Comparison of ENCODE assay signal across 8 mouse cellular contexts in genomic region chr7:51862842-51863241, GRCm38 (mm10). TPM values are rescaled to one million over a fixed set of nuclear protein-coding genes. Genes with fewer than 3 reads are reported as not detected.
DNase-seq lines count a peak whose midpoint lies in the region; ATAC-seq and TF ChIP-seq lines count a peak whose summit lies in the region.

No protein-coding gene starts in this region.

- TF ChIP-seq RAD21 in MEL (IDR thresholded peaks at IDR 0.05; ENCODE audit: low read depth, low read length), result no peak

- no peak for DNase-seq in heart, postnatal 25 days (ENCODE audit: low spot score)
- peak; percentile 40 for DNase-seq in MEL (ENCODE audit: low read depth, low spot score)
- no peak for DNase-seq in left cerebral cortex, postnatal 25 days (ENCODE audit: low spot score in 2 of 2)
- DNase-seq in right cerebral cortex, postnatal 25 days, result no peak

- peaks cover 23% of the 10 kb centered on the region for H3K36me3 ChIP-seq in heart, embryonic 14.5 days (ENCODE audit: control insufficient read depth, insufficient read depth, low read length)
- H3K36me3 ChIP-seq in MEL (ENCODE audit: control insufficient read depth in 1 of 2, insufficient read depth in 2 of 2, low read length in 2 of 2), result peaks cover 6 to 37% of the 10 kb centered on the region in 2 experiments; a peak in 3 of 4 replicates
- peaks cover 4% of the 10 kb centered on the region; the same call in 1 of the 2 replicates for H3K36me3 ChIP-seq in hindbrain, embryonic 12.5 days
- no peaks in the 10 kb centered on the region; the same call in 1 of the 2 replicates for H3K36me3 ChIP-seq in midbrain, embryonic 12.5 days

- TF ChIP-seq EP300 in MEL (IDR thresholded peaks at IDR 0.05; ENCODE audit: low read depth in 1 of 2, low read length in 2 of 2), result no peak

- 68% methylated on average over 3 of the region's 3 CpGs for WGBS in heart, embryonic 14.5 days
- whole genome bisulfite sequencing in hindbrain, embryonic 12.5 days, result 81% methylated on average over 3 of the region's 3 CpGs
- WGBS in midbrain, embryonic 12.5 days, result 70% methylated on average over 3 of the region's 3 CpGs

- no peak for TF ChIP-seq CTCF in MEL (IDR thresholded peaks at IDR 0.05 in 2 of 3, conservative IDR thresholded peaks at IDR 0.05 in 1 of 3; ENCODE audit: control insufficient read depth in 1 of 3, insufficient read depth in 1 of 3, low read depth in 2 of 3, low read length in 3 of 3, poor library complexity in 1 of 3, severe bottlenecking in 1 of 3)

- TF ChIP-seq POLR2A in MEL (IDR thresholded peaks at IDR 0.05; ENCODE audit: control insufficient read depth in 1 of 2, insufficient read depth in 1 of 2, low read depth in 1 of 2, low read length in 2 of 2, poor library complexity in 1 of 2), result no peak

- peak overlapping the region in 1 of 2 experiments; percentile 63; a peak in 3 of 4 replicates for H3K4me3 ChIP-seq in heart, embryonic 14.5 days (ENCODE audit: control insufficient read depth in 1 of 2, insufficient read depth in 1 of 2, low read depth in 1 of 2, low read length in 2 of 2)
- H3K4me3 ChIP-seq in MEL (ENCODE audit: control insufficient read depth in 1 of 2, insufficient read depth in 1 of 2, low read depth in 2 of 2, low read length in 2 of 2), result peak overlapping the region; percentile 83 to 94
- peak overlapping the region; percentile 56 for H3K4me3 ChIP-seq in hindbrain, embryonic 12.5 days
- H3K4me3 ChIP-seq in midbrain, embryonic 12.5 days, result peak overlapping the region; percentile 76

- peaks cover 5 to 12% of the 10 kb centered on the region in 2 experiments for H3K4me1 ChIP-seq in heart, embryonic 14.5 days (ENCODE audit: control insufficient read depth in 2 of 2, insufficient read depth in 2 of 2, low read length in 2 of 2)
- H3K4me1 ChIP-seq in MEL (ENCODE audit: control insufficient read depth in 1 of 2, insufficient read depth in 2 of 2, low read length in 2 of 2), result peaks cover 5 to 18% of the 10 kb centered on the region in 2 experiments; a peak in 3 of 4 replicates
- H3K4me1 ChIP-seq in hindbrain, embryonic 12.5 days, result peaks cover 23% of the 10 kb centered on the region
- peaks cover 25% of the 10 kb centered on the region for H3K4me1 ChIP-seq in midbrain, embryonic 12.5 days

- no peak for ATAC-seq in heart, embryonic 14.5 days (ENCODE audit: insufficient number of reproducible peaks, insufficient read depth, low FRiP score, low read depth)
- no peak for ATAC-seq in hindbrain, embryonic 12.5 days (ENCODE audit: low FRiP score)
- ATAC-seq in midbrain, embryonic 12.5 days (ENCODE audit: low FRiP score, low read depth), result no peak
- ATAC-seq in monocyte, adult 5-6 weeks (replicated peaks; ENCODE audit: insufficient number of reproducible peaks, low FRiP score, low TSS enrichment, poor library complexity, severe bottlenecking), result no peak

- no peak overlapping the region for H3K27ac ChIP-seq in heart, embryonic 14.5 days (replicated peaks in 1 of 2; ENCODE audit: control insufficient read depth in 1 of 2, insufficient read depth in 1 of 2, low read depth in 2 of 2, low read length in 2 of 2)
- peak overlapping the region; percentile 96 for H3K27ac ChIP-seq in MEL (ENCODE audit: control insufficient read depth, low read depth, low read length)
- H3K27ac ChIP-seq in hindbrain, embryonic 12.5 days, result no peak overlapping the region
- no peak overlapping the region for H3K27ac ChIP-seq in midbrain, embryonic 12.5 days (replicated peaks)

- no peaks in the 10 kb centered on the region for H3K9me3 ChIP-seq in heart, embryonic 14.5 days (ENCODE audit: control insufficient read depth, low read length)
- no peaks in the 10 kb centered on the region for H3K9me3 ChIP-seq in MEL (replicated peaks; ENCODE audit: insufficient read depth, low read length)
- H3K9me3 ChIP-seq in hindbrain, embryonic 12.5 days (replicated peaks), result no peaks in the 10 kb centered on the region
- no peaks in the 10 kb centered on the region for H3K9me3 ChIP-seq in midbrain, embryonic 12.5 days

- peaks cover 33% of the 10 kb centered on the region for H3K79me2 ChIP-seq in MEL (ENCODE audit: control insufficient read depth, insufficient read depth, low read length, poor library complexity)

- peak overlapping the region; percentile 72 for H3K4me2 ChIP-seq in heart, embryonic 14.5 days (ENCODE audit: low read length)
- H3K4me2 ChIP-seq in hindbrain, embryonic 12.5 days (replicated peaks), result peak overlapping the region; percentile 78
- peak overlapping the region; percentile 79 for H3K4me2 ChIP-seq in midbrain, embryonic 12.5 days (replicated peaks)

- intact Hi-C loops in heart, postnatal 25 days (cut with DNase I), result loop anchor here (10.0 kb wide), 1 partner anchor 112 kb away; no protein-coding TSS in a partner anchor
- intact Hi-C loops in left cerebral cortex, postnatal 25 days (cut with DNase I), result no loop called here

- no peaks in the 10 kb centered on the region for H3K27me3 ChIP-seq in heart, embryonic 14.5 days (ENCODE audit: control insufficient read depth, insufficient read depth, low read length)
- no peaks in the 10 kb centered on the region for H3K27me3 ChIP-seq in MEL (ENCODE audit: control insufficient read depth in 1 of 2, insufficient read depth in 2 of 2, low read length in 2 of 2)
- H3K27me3 ChIP-seq in hindbrain, embryonic 12.5 days, result no peaks in the 10 kb centered on the region
- H3K27me3 ChIP-seq in midbrain, embryonic 12.5 days, result no peaks in the 10 kb centered on the region

- H3K9ac ChIP-seq in heart, embryonic 14.5 days (ENCODE audit: low read length), result peak overlapping the region; percentile 89
- peak overlapping the region; percentile 98 for H3K9ac ChIP-seq in MEL (ENCODE audit: control insufficient read depth, low read depth, low read length, poor library complexity, severe bottlenecking)
- H3K9ac ChIP-seq in hindbrain, embryonic 12.5 days, result no peak overlapping the region; the same call in 1 of the 2 replicates
- H3K9ac ChIP-seq in midbrain, embryonic 12.5 days (replicated peaks), result peak overlapping the region; percentile 80; the same call in 1 of the 2 replicates

TF ChIP-seq in MEL, 35 proteins besides CTCF, POLR2A, EP300 and RAD21:
- peak; percentile 59; the same call in 1 of the 2 replicates for TF ChIP-seq BHLHE40 (IDR thresholded peaks at IDR 0.05; ENCODE audit: borderline replicate concordance, low read depth, low read length)
- no peak for TF ChIP-seq TAL1 (IDR thresholded peaks at IDR 0.05; ENCODE audit: low read length)
- peak; percentile 86 for TF ChIP-seq USF1 (IDR thresholded peaks at IDR 0.05; ENCODE audit: low read depth, low read length)
- TF ChIP-seq USF2 (IDR thresholded peaks at IDR 0.05; ENCODE audit: borderline replicate concordance in 1 of 2, insufficient read depth in 1 of 2, low read depth in 1 of 2, low read length in 2 of 2), result peak in 1 of 2 experiments; percentile 54; a peak in 1 of 4 replicates
- 0 out of 2 replicates have a peak, but pooled peaks have one; percentile 23 for TF ChIP-seq MAX (IDR thresholded peaks at IDR 0.05; ENCODE audit: low read length)

RNA-seq across cellular contexts. Expression of gene Fancf, which starts 0.8 kb away (rescaled TPM):
- polyA plus RNA-seq in heart, embryonic 14.5 days (2014; fragmentation: Nextera tagmentation; extraction: Ambion mirVana), result 7.6 and 9.3 TPM in 2 replicates
- 1 to 10 TPM; 2.0 to 2.4 TPM for total RNA-seq in heart, postnatal 25 days (2021)
- total RNA-seq in MEL (2012; rRNA removed), result 11.0 and 12.0 TPM in 2 replicates
- polyA plus RNA-seq in MEL (2012; ENCODE audit: insufficient read depth in 1 of 2, insufficient read length in 2 of 2, low read depth in 1 of 2, low replicate concordance in 2 of 2, missing spikeins in 1 of 2), result 10 to 100 TPM in 1 of 2 experiments, not detected in 1; 12.9 TPM
- 14.0 and 15.4 TPM in 2 replicates for polyA plus RNA-seq in hindbrain, embryonic 12.5 days (2016; fragmentation: Nextera tagmentation; extraction: Ambion mirVana)
- 14.9 and 17.3 TPM in 2 replicates for polyA plus RNA-seq in midbrain, embryonic 12.5 days (2016; fragmentation: Nextera tagmentation; extraction: Ambion mirVana)
- 1 to 10 TPM; 3.6 to 4.3 TPM for total RNA-seq in left cerebral cortex, postnatal 25 days (2021)
- 2.5 to 6.9 TPM (median 5.4 TPM) in 3 replicates for total RNA-seq in monocyte, adult 5-6 weeks (2017)

RNA-seq across cellular contexts. Expression of gene Gas2, which starts 1.0 kb away (rescaled TPM):
- polyA plus RNA-seq in heart, embryonic 14.5 days (2014; fragmentation: Nextera tagmentation; extraction: Ambion mirVana), result 7.8 and 9.8 TPM in 2 replicates
- total RNA-seq in heart, postnatal 25 days (2021), result 1 to 10 TPM; 6.4 to 7.5 TPM
- 10.8 and 14.4 TPM in 2 replicates for total RNA-seq in MEL (2012; rRNA removed)
- 10 to 100 TPM in 1 of 2 experiments, not detected in 1; 21.2 TPM for polyA plus RNA-seq in MEL (2012; ENCODE audit: insufficient read depth in 1 of 2, insufficient read length in 2 of 2, low read depth in 1 of 2, low replicate concordance in 2 of 2, missing spikeins in 1 of 2)
- polyA plus RNA-seq in hindbrain, embryonic 12.5 days (2016; fragmentation: Nextera tagmentation; extraction: Ambion mirVana), result 53.1 and 54.3 TPM in 2 replicates
- polyA plus RNA-seq in midbrain, embryonic 12.5 days (2016; fragmentation: Nextera tagmentation; extraction: Ambion mirVana), result 30.9 and 32.7 TPM in 2 replicates
- total RNA-seq in left cerebral cortex, postnatal 25 days (2021), result 10 to 100 TPM; 16.1 to 21.6 TPM
- 1.9 to 18.8 TPM (median 3.1 TPM) in 3 replicates for total RNA-seq in monocyte, adult 5-6 weeks (2017)
